Mouse (Mus musculus) right cerebral cortex, postnatal 4 days (tissue): Measurements from ENCODE around the gene Sptlc2.
A peak's percentile ranks its signal among the peaks of the same experiment; 100 is the strongest.

Experiments
- DNase-seq: peaks from one replicate; pipeline ENCODE4 v3.0.0-alpha.2; 2022

Sptlc2 gene

DNA sequence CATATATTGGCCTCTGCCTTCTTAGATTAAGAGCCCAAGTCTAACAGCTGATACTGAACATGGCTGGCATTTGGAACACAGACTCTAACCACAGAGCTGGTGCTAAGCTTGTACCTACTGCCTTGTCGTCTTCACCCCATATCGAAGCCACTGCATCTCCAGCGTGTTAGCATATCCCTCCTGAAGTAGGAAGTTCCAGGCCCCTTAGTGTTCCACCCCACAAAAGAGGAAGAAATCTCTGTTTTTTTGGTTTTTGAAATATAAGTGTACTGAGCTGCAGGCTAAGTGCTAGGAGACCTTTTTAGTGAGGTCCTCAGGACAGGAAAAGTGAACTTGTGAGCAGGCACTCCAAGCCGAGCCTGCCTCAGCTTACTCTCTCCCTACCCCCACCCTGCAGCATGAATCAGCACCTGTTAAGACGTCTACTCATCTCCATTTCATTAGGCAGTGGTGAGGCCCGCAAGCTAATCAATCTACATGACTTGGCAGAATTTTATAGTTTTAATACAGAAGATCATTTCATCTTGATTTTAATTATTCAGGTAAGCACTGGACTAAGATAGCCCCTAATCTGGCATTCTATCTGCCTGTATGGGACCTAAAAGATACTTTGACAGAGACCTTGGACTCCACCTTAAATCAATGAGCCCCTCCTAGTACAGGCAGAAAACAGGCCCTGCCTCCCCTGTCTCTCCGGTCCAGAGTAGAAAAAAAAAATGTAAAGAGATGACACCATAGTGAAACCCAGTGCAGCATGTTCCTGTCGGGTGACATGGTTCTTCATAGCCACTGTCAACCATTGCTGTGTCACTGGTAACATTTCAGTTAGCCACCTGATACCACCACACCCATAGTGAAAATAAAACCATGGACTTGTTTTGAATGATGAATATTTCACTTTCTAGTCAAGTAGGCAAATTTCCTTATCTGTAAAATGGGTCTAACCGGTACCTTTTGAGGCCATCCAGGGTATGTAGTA, 113.0 kb downstream of the Sptlc2 start:
- no peak for DNase-seq

DNA sequence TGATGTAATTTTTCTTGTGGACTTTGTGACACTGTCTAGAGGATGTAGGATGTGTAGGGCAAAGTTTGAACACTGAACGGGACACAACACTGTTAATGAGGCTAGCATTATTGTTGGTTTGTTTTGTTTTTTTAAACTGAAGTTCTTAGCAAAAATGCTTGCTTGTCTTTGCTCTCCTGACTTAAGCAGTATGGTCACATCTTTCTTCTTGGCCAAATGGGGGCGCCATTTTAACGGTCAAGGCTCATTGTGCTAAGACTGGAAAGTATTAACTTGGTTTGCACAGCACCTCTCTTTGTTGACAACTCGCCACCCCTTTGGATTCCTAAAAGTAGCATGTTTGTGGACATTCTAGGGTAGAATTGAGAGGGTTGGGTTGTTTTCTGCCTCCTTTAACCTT, 120.5 kb downstream of the Sptlc2 start:
- DNase-seq = no peak

DNA sequence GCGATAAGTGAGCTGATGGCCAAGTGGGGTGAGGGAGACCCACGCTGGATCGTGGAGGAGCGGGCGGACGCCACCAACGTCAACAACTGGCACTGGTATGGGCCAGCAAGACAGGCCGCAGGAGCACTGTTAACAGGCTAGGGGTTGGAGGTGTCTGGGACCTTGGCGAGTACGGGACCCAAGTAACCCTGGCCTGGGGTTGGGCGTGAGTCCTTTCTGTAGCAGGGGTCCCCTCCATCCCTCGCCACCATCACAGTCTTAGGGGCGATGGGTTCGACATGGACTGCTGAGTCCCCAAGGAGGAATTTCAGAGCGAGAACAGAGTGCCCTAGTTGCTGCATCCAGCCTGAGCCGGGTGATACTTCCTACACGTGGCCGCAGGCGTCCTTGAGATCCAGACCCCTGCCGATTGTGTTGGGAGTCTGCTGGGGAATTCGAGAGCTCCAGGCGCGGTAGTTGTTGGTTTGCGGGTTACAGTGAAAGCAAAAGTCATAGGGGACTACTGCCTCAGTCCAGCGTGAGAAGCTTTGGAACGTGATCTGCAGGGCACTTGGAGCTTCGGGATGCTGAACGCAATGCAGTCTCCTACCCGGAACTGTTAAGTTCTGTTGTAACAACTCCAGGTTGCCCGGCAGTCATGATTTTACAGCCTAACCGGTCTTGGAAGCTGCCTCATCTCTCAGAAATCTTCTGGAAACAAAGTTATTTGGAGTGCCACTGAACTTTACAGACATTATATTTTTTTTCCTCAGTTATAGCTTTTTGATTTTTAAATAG, 121.1 kb downstream of the Sptlc2 start:
- DNase-seq = no peak

DNA sequence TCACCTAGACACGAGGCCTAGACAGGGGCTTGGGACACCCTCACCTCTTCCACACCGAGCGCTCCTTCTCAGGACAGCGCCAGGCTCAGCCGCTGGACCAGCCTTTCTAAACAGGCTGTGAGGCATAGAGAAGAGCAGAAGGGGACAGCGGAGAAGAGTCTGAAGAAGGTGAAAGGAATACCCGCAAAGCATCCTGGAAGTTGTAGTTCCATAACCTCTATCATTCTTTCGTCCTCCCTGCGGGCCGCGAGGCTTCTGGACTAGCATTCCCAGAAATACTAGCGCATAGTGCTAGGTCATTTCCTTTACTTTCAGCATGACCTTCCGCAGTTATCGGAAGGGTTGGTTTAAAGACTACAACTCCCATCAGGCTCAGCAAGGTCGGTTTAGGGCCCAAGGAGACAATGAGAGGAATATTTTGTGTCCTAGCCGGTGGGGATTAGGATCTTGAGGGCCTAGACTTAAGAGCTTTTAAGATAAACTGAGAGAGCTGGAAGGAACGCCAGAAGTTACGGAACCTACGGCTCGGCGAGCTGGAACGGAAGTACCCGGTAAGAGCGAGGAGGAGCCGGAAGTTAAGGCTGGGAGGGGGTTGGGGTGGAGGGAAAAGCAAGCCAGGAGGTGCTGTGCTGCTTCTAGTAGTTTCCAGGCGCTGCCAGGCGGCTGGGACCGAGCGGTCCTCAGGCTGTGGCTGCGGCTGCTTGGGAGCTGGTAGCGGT, 121.9 kb downstream of the Sptlc2 start, which contains the start of the genes Vipas39 and Ahsa1:
Gene Vipas39 (minus strand): TSS at position 149 of the 719 bp plus-strand sequence.
Gene Ahsa1 (plus strand): TSS at position 372 of the 719 bp plus-strand sequence.
- DNase-seq = peak; percentile 76

DNA sequence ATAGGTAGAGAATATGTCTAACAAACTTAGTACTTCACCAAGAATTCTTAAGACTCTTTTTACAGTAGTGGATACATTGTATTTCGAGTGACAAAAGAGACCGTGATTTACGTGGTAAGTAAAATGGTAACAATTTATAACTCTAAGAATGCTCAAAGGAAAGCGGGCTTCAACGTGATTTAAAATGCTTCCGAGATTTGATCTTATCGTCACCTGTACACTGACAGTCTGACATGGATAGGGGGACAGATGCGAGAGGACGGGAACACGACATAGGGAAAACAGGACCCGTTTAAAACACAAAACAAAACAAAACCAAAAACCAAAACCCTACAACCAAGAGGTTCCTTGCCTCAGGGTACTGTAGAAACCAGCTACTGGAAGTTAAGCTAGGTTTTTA, 122.7 kb downstream of the Sptlc2 start:
- no peak for DNase-seq

DNA sequence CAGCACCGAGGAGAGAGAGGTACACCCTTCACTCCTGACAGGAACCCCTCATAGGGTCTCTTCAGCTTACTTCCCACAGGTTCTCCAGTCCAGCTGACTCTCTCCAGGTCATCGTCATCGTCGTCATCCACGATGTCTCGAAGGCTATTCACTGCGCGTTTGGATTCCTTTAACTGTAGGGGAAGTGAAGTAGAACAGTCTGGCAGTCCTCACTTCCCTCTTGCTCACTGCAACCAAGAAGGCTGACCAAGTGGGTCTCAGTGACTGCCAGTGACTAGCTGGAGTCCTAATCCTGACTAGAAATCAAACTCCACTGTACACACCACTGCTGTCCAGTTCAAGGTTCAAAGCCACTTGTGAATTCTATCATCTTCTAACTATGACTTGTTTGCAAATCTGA, 127.6 kb downstream of the Sptlc2 start:
- DNase-seq = no peak

DNA sequence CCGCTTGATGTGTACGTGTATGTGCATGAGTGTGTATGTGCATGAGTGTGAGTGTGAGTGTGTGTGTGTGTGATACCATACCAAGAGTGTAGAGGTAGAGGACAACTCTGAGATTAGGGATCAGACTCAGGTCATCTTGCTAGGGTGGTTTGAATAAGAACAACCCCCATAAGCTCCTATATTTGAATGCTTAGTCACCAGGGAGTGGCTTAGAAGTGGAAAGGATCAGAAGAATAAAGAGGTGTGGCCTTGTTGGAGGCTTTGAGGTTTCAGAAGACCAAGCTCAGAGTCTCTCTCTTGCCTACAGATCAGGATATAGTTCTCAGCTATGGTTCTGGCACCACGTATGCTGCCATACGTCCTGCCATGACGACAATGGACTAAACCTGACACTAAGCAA, 131.5 kb downstream of the Sptlc2 start:
- DNase-seq = no peak
